Mouse (Mus musculus) adrenal gland, adult 2 months (tissue): ENCODE measurements around the gene Ica1. TPM values are rescaled to one million over a fixed set of nuclear protein-coding genes. Genes with fewer than 3 reads are reported as not detected.

ENCODE experiments used
- DNase-seq: peaks from one replicate; pipeline ENCODE4 v3.0.0; 2021
- polyA plus RNA-seq: library from polyadenylated mRNA; depleted of rRNA; stranded (reverse); fragments of >200 nt; gene quantifications from 2 replicates; pipeline ENCODE4 v1.2.3, GENCODE M21; 2012
- total RNA-seq, 2 experiments: library from RNA; stranded (reverse); gene quantifications; 2 replicates each; pipeline ENCODE4 v1.2.3; 2021

Gene Ica1
- total and polyA plus RNA-seq, 3 experiments: 10.1 to 54.1 (median 33.3) TPM

DNA sequence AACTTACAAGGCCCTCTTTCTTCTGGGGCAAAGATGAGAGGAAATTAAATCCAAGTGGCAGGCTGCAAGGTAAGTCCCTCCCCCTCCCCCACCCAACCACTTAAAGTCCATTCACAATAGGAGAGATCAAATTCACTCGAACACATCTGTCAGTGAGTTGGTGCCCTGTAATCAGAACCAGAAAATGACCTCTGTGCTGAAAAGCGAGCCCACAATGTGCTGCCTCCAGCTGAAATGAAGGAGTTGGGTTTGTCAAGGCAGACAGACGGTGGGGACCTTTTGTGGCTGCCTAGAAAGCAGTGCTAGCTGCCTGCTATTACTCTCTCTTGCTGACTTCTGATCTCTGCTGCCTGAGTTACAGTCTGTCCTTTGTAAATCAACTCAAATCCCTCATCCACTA lies 35.8 kb downstream of the Ica1 start:
- no peak for DNase-seq

- no peak for DNase-seq
These were observed 36.6 kb downstream of the Ica1 start for GRCm38 (mm10) chr6:8741659-8742058.

DNA sequence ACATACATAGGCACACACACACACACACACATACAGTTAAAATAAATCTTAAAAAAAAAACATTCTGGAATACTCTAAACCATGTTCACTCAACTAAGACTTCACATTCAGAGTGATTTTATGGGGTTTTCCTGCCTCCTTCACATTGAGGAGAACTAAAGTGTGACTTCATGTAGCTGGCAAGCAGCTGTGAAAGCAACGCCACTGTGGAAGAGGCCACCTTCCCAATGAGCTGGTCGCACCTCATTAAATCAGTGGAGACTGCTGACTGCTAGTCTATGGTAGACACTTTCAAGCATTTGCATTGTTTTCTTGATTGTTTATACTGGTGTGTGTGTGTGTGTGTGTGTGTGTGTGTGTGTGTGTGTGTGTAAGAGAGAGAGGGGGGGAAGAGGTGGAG lies 38.2 kb downstream of the Ica1 start:
- DNase-seq: no peak

GRCm38 (mm10) chr6:8738396-8738795 lies 39.9 kb downstream of the Ica1 start:
- no peak for DNase-seq

GRCm38 (mm10) chr6:8736493-8736820 lies 41.8 kb downstream of the Ica1 start:
- DNase-seq: no peak

- peak; percentile 76 for DNase-seq
These were observed 42.4 kb downstream of the Ica1 start for GRCm38 (mm10) chr6:8735657-8736492.

GRCm38 (mm10) chr6:8735044-8735443 lies 43.2 kb downstream of the Ica1 start:
- no peak for DNase-seq

- peak; percentile 80 for DNase-seq
These were observed 45.8 kb downstream of the Ica1 start for GRCm38 (mm10) chr6:8732492-8732891.

- peak; percentile 36 for DNase-seq
These were observed 46.6 kb downstream of the Ica1 start for GRCm38 (mm10) chr6:8731656-8732191.

DNA sequence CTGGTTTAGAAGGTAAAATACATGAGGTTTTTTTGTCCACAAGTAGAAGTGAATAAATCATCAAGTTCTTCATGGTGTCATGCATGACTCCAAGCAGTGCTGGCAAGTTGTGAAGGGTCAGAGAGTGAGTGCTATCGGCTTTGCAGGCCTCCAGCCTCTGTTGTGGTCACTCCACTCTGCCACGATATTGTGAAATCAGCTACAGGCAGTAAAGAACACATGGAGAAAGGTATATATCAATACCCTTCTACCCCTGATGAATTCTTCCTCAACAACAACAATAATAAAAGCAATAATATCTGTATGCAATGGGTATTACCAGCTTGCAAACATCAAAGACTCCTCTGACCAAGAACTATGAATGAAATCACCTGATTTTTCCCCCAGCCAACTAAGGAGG lies 47.9 kb downstream of the Ica1 start:
- peak; percentile 36 for DNase-seq

DNA sequence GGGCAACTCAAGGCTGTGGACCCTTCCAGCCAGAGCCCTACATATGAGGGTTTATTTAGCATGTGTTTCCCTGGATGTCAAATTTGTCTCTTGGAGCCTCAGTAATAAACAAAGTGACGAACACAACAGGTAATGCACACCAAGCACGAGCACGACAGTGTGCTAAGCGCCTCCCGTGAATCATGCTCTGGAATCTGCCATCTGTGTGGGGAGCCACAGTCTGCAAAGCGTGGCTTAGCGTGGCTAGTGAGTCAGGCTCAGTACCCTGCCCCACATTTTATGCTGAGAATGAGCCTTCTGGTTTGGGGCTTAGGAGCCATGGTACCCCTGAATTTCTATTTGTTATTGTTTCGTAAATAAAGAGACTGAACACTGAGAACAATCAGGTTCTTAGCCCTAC lies 50.5 kb downstream of the Ica1 start:
- no peak for DNase-seq

GRCm38 (mm10) chr6:8725610-8726009 lies 52.7 kb downstream of the Ica1 start:
- no peak for DNase-seq

- no peak for DNase-seq
These were observed 58.6 kb downstream of the Ica1 start for GRCm38 (mm10) chr6:8719692-8720091.

GRCm38 (mm10) chr6:8717967-8718366 lies 60.3 kb downstream of the Ica1 start:
- no peak for DNase-seq

DNA sequence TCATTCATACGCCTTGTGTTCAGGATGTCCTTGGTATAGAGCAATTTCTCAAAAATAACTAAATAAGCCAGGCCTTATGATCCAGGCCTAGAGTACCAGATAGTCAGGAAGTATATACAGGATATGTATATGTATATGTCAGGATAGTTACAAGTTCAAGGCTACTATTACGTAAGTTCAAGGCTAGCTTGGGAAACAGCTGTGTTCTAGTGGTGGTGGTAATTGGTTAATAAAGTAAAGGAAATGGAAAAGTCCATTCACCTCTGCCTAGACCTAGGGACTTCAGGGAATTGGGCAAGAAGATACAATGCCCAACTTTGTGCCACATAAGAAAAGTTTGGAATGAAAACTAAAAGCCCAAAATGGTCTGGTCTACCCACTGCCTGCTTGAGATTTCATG lies 61.7 kb downstream of the Ica1 start:
- no peak for DNase-seq

- DNase-seq: peak; percentile 40
These were observed 67.0 kb downstream of the Ica1 start for GRCm38 (mm10) chr6:8711246-8711645.

DNA sequence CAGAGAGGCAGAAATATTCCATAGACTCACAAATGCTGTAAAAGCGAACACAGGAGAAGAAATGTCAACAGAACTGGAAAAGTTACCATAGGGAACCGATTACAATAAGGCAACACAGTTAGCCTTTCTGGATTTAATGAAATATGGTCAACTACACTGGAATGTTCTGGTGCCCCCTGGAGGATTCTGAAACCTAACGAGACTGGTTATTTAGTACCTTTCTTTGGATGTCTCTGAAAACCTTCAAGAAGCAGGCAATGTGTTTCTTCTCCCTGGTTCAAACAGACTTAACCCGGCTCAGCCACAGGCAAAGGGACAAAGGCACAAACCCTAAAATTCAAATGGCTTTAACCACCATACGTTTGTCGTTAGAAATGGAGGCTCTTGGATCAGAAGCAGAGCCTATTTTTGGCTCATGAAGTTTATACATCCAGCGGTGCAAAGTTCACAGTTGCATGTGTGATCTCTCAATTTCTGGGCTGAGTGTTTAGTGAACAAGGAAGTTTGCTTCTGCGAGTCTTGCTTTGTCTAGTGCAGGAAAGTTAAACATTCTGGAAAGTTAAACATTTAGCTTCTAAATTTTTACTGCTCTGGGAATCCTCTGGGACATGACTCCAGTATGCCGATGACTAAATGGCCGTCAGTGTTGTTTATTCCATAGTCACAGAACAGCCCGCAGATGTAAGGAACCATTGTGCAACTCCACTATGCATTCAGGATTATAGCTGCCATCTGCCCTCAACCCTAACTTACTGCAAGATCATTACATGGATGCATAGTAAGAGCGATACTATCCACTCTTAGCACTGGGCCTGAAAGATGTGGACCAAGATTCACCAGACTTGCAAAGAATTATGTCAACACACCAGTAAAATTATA lies 83.4 kb downstream of the Ica1 start:
- DNase-seq: no peak

GRCm38 (mm10) chr6:8693926-8694635 lies 84.2 kb downstream of the Ica1 start:
- DNase-seq: no peak

GRCm38 (mm10) chr6:8693141-8693881 lies 85.0 kb downstream of the Ica1 start:
- no peak for DNase-seq

DNA sequence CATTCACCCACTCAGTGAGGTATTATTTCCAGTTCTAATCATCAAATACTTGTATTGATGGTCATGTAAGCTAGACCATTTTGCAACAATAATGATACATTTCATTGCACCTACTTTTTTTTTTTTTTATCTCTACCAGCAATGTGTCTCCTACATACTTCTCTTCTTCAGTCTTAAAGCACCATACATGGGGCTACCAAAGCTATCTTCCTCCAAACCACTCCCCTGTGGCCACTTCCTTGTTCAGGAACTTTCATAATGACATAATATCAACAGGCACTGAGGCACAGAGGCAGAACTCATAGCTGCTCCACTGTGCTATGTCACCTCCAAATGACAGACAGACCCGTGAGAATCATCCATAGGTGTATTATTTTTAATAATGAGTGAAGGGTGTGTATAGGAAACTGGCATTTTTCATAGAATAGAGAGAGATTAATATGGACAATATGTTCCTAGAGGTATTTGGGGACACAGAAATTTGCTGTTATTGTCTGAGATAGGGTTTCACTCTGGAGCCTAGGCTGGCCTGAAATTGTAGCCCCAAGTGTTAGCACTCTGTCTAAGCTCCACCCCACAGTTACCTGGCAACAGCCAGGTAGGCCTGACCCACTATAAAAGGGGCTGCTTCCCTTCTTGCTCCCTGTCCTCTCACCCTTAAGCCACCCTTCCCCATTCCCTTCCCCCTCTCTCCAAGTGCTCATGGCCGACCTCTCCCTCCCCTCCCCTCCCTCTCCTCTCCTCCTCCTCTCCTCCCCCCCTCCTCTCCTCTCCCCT lies 86.9 kb downstream of the Ica1 start:
- no peak for DNase-seq

GRCm38 (mm10) chr6:8690441-8690840 lies 87.8 kb downstream of the Ica1 start:
- DNase-seq: no peak
